Mouse (Mus musculus) stomach, postnatal 0 days (tissue): Measurements from ENCODE around the gene Ncam2.

Experiments
- CTCF ChIP-seq: IDR thresholded peaks from 2 replicates; pipeline ENCODE4 v1.5.1; 2016; ENCODE audit warnings: antibody characterized with exemption, low read depth, mild to moderate bottlenecking, moderate library complexity
- EP300 ChIP-seq: optimal IDR thresholded peaks from 2 replicates; pipeline ENCODE3; 2016; ENCODE audit warnings: antibody characterized with exemption

GRCm38 (mm10) chr16:81202721-81203161 lies 2.2 kb downstream of the Ncam2 start:
- TF ChIP-seq CTCF (no peak), EP300 (no peak)
